Mouse (Mus musculus): Measurements from ENCODE around the gene Lysmd2.
"Not testable (repeated sequence)": the region's sequence is repeated elsewhere in the genome, so short reads cannot be mapped to it uniquely, and the experiment has no call there.

Gene Lysmd2

GRCm38 (mm10) chr9:75624983-75625555 lies 472 bp upstream of the Lysmd2 start:
- no peak for DNase-seq (ENCODE audit: low read depth in 2 of 2, low spot score in 2 of 2)

GRCm38 (mm10) chr9:75626308-75626604 lies 715 bp downstream of the Lysmd2 start:
- DNase-seq (ENCODE audit: low read depth in 2 of 2, low spot score in 2 of 2) = no peak

- DNase-seq (ENCODE audit: low read depth in 2 of 2, low spot score in 2 of 2) = no peak
These were observed 5.4 kb downstream of the Lysmd2 start for GRCm38 (mm10) chr9:75630823-75631454.

GRCm38 (mm10) chr9:75632111-75632510 lies 6.6 kb downstream of the Lysmd2 start:
- no peak for DNase-seq (ENCODE audit: low read depth in 2 of 2, low spot score in 2 of 2)

GRCm38 (mm10) chr9:75632902-75633301 lies 7.4 kb downstream of the Lysmd2 start:
- no peak for DNase-seq (ENCODE audit: low read depth in 2 of 2, low spot score in 2 of 2)

GRCm38 (mm10) chr9:75633603-75634002 lies 8.1 kb downstream of the Lysmd2 start:
- DNase-seq (ENCODE audit: low read depth in 2 of 2, low spot score in 2 of 2) = no peak

- DNase-seq (ENCODE audit: low read depth in 2 of 2, low spot score in 2 of 2) = no peak
These were observed 8.7 kb downstream of the Lysmd2 start for GRCm38 (mm10) chr9:75634226-75634625.

GRCm38 (mm10) chr9:75645405-75645804 lies 19.9 kb downstream of the Lysmd2 start:
- no peak for DNase-seq (ENCODE audit: low read depth in 2 of 2, low spot score in 2 of 2)

- no peak for DNase-seq (ENCODE audit: low read depth in 2 of 2, low spot score in 2 of 2)
These were observed 28.7 kb downstream of the Lysmd2 start for GRCm38 (mm10) chr9:75653981-75654911.

GRCm38 (mm10) chr9:75656456-75656855 lies 30.9 kb downstream of the Lysmd2 start:
- not testable (repeated sequence) for DNase-seq (ENCODE audit: low read depth in 2 of 2, low spot score in 2 of 2)

- no peak for DNase-seq (ENCODE audit: low read depth in 2 of 2, low spot score in 2 of 2)
These were observed 35.4 kb downstream of the Lysmd2 start for GRCm38 (mm10) chr9:75660917-75661316.

GRCm38 (mm10) chr9:75665364-75665763 lies 39.8 kb downstream of the Lysmd2 start:
- no peak for DNase-seq (ENCODE audit: low read depth in 2 of 2, low spot score in 2 of 2)

- DNase-seq (ENCODE audit: low read depth in 2 of 2, low spot score in 2 of 2) = no peak
These were observed 41.1 kb downstream of the Lysmd2 start for GRCm38 (mm10) chr9:75666612-75667011.

- DNase-seq (ENCODE audit: low read depth in 2 of 2, low spot score in 2 of 2) = no peak
These were observed 47.2 kb downstream of the Lysmd2 start for GRCm38 (mm10) chr9:75672769-75673168.

GRCm38 (mm10) chr9:75676226-75676625 lies 50.7 kb downstream of the Lysmd2 start:
- DNase-seq (ENCODE audit: low read depth in 2 of 2, low spot score in 2 of 2) = no peak

- no peak for DNase-seq (ENCODE audit: low read depth in 2 of 2, low spot score in 2 of 2)
These were observed 52.8 kb downstream of the Lysmd2 start for GRCm38 (mm10) chr9:75678341-75678740.

GRCm38 (mm10) chr9:75679629-75680028 lies 54.1 kb downstream of the Lysmd2 start:
- DNase-seq (ENCODE audit: low read depth in 2 of 2, low spot score in 2 of 2) = no peak

GRCm38 (mm10) chr9:75680606-75681005 lies 55.1 kb downstream of the Lysmd2 start:
- DNase-seq (ENCODE audit: low read depth in 2 of 2, low spot score in 2 of 2) = no peak

GRCm38 (mm10) chr9:75683426-75684191 lies 58.1 kb downstream of the Lysmd2 start, which contains the start of gene Scg3:
TSS of gene Scg3 (minus strand) at chr9:75684056.
- no peak for DNase-seq (ENCODE audit: low read depth in 2 of 2, low spot score in 2 of 2)

- no peak for DNase-seq (ENCODE audit: low read depth in 2 of 2, low spot score in 2 of 2)
These were observed 58.8 kb downstream of the Lysmd2 start for GRCm38 (mm10) chr9:75684292-75684691.

GRCm38 (mm10) chr9:75684772-75685171 lies 59.2 kb downstream of the Lysmd2 start:
- no peak for DNase-seq (ENCODE audit: low read depth in 2 of 2, low spot score in 2 of 2)

Data from CD8-positive naive resting alpha-beta T cell, adult 2 months (primary cell).